Mouse (Mus musculus): ENCODE measurements around the gene Spop.

DNA sequence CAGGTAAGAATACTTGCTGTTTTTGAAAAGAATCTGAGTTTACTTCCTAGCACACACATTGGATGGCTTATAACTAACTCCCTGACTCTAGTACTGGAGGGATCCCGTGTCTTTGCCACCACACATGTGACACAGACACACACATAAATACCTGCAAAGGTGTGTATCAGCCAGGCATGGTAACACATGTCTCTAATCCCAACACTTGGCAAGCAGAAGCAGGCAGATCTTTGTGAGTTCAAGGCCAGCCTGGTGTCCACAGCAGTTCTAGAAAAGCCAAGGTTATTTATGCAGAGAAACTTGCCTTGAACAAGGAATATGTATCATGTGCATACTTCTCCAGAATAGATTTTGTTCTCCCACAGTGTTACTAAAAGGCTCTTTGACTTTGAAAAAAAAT is 59.6 kb downstream of the Spop start:
- TF ChIP-seq POLR2A (IDR thresholded peaks at IDR 0.05; ENCODE audit: control insufficient read depth, low read depth, low read length) (no peak), CTCF (IDR thresholded peaks at IDR 0.05; ENCODE audit: control insufficient read depth, insufficient read depth, insufficient replicate concordance, low read depth, low read length) (no peak)
